Mouse (Mus musculus): Measurements from ENCODE around the gene Srpk2.

- TF ChIP-seq CTCF (IDR thresholded peaks at IDR 0.05; ENCODE audit: control insufficient read depth, insufficient read depth, low read length) (no peak), POLR2A (IDR thresholded peaks at IDR 0.05; ENCODE audit: borderline replicate concordance, control insufficient read depth, low read depth, low read length) (no peak)
Observed at GRCm38 (mm10) chr5:23496933-23497332, 187.5 kb downstream of the Srpk2 start.
